Mouse (Mus musculus) small intestine, adult 2 months (tissue): ENCODE results near the gene Mecom.

Source experiments
- CTCF ChIP-seq: fragments of 200-500 bp; IDR thresholded peaks from 2 replicates; pipeline ENCODE4 v1.5.1; 2012; ENCODE audit warnings: low read depth, mild to moderate bottlenecking, control low read depth, inconsistent platforms, low read length, moderate library complexity, mixed read lengths; ENCODE audit not compliant: insufficient replicate concordance, insufficient read length; ENCODE audit errors: extremely low read depth
- POLR2A ChIP-seq: fragments of 200-500 bp; IDR thresholded peaks from 2 replicates; pipeline ENCODE4 v1.6.1; 2012; ENCODE audit warnings: low read depth, mild to moderate bottlenecking, control low read depth, inconsistent platforms, low read length, moderate library complexity

DNA sequence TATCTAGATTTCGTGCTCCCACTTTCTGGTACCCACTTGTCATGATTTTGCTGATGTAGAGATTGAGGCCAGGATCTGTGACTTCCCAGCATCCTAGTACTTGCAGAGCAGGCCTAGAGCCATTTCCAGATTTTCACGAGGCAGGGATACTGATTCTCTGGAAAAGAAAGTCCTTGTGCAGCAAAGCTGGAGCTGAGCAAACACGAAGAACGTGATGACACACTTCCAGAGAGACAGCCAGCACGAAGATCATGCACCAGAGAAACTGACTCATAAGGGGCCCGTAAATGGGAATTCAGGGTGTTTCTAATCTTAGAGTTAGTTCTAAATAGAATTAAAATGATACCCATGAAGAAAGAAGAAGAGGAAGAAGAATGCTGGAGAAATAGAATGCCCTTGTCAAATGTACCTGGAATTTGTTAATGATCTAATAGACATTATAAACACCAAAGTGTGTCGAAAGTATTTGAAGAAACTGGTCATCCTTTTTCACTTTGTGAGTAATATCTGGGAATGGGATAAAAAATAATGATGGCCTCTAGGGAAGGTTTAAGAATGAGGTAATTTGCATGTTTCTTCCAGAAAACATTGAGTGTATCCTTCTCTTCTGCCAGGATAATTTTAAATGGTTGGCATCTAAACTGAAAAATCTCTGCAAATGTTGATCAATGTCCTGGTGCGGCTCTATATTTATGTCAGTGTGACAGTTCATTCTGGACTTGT, 426.9 kb downstream of the Mecom start:
- TF ChIP-seq CTCF (no peak), POLR2A (no peak)
